Mouse (Mus musculus): ENCODE results near the gene Nmnat3. TPM values are rescaled to one million over a fixed set of nuclear protein-coding genes. Genes with fewer than 3 reads are reported as not detected.

Gene Nmnat3
- total and polyA plus RNA-seq, 3 experiments, result 16.0 to 19.3 (median 17.5) TPM

DNA sequence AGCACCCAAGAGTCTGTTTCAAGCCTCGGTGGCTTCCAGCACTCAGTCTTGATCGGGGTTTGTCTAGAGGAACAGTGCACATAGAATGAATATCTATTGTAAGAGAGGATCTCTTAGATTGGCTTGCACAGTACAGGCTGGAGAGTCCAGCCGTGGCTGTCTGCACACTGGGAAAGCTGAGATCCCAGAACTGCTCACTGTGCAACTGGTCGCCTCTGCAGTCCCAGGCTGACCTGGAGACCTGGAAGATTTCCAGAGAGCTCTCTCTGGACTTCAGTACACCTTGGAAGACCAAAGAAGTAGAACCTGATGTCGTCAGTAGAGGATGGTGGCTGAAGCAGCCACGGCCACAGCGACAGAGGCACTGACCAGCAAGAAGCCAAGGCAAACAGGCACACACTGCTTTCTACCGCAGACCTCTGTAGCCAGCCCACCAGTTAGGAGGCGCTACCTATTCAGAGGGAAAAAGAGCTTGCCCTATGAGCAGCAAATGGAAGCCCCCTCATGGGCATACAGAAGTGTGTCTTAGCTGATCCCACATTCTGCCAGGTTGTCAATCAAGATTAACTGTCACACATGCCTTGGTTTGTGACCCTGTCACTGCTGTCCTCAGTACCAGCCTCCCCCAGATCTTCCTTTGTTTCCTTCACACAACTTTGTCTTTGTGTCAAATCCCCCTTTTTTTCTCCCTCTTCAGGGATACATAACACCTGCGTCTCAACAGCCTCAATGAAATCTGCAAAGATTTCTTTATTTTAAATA lies 41.4 kb downstream of the Nmnat3 start:
- no peak overlapping the region for H3K27ac ChIP-seq
- H3K27me3 ChIP-seq (ENCODE audit: control insufficient read depth, insufficient read depth, low read length), result no peaks in the 10 kb centered on the region
- H3K4me3 ChIP-seq, result no peak overlapping the region
- H3K4me1 ChIP-seq (ENCODE audit: control insufficient read depth, insufficient read depth, low read length), result peaks cover 6% of the 10 kb centered on the region
- no peaks in the 10 kb centered on the region for H3K36me3 ChIP-seq (ENCODE audit: control insufficient read depth, insufficient read depth, low read length)
- intact Hi-C loops (cut with DNase I), result no loop called here
- no peak for TF ChIP-seq CTCF (IDR thresholded peaks at IDR 0.05)
- TF ChIP-seq EP300 (IDR thresholded peaks at IDR 0.05; ENCODE audit: insufficient read depth, low read depth, low read length), result no peak
- no peaks in the 10 kb centered on the region for H3K79me2 ChIP-seq (replicated peaks; ENCODE audit: control insufficient read depth, insufficient read depth, low read length)
- 95% methylated on average over 10 of the region's 10 CpGs for WGBS
- DNase-seq, result no peak
- H3K9ac ChIP-seq (ENCODE audit: low read depth, low read length), result no peak overlapping the region

GRCm38 (mm10) chr9:98329274-98330105 lies 42.3 kb downstream of the Nmnat3 start:
- H3K4me3 ChIP-seq, result no peak overlapping the region
- intact Hi-C loops (cut with DNase I), result no loop called here

GRCm38 (mm10) chr9:98333219-98333754 lies 46.1 kb downstream of the Nmnat3 start:
- no peak for DNase-seq
- Histone ChIP-seq H3K79me2 (replicated peaks; ENCODE audit: control insufficient read depth, insufficient read depth, low read length) (no peaks in the 10 kb centered on the region), H3K4me1 (ENCODE audit: control insufficient read depth, insufficient read depth, low read length) (peaks cover 6% of the 10 kb centered on the region), H3K27me3 (ENCODE audit: control insufficient read depth, insufficient read depth, low read length) (no peaks in the 10 kb centered on the region), H3K27ac (no peak overlapping the region), H3K9ac (ENCODE audit: low read depth, low read length) (no peak overlapping the region), H3K36me3 (ENCODE audit: control insufficient read depth, insufficient read depth, low read length) (no peaks in the 10 kb centered on the region), H3K4me3 (no peak overlapping the region)
- TF ChIP-seq CTCF (IDR thresholded peaks at IDR 0.05) (no peak), EP300 (IDR thresholded peaks at IDR 0.05; ENCODE audit: insufficient read depth, low read depth, low read length) (no peak), POLR2A (IDR thresholded peaks at IDR 0.05; ENCODE audit: insufficient read depth, low read depth, low read length) (no peak)
- intact Hi-C loops (cut with DNase I), result no loop called here
- WGBS, result 40% methylated on average over 3 of the region's 3 CpGs

More at GRCm38 (mm10) chr9:98329274-98330105, 42.3 kb downstream of the Nmnat3 start:
- TF ChIP-seq POLR2A (IDR thresholded peaks at IDR 0.05; ENCODE audit: insufficient read depth, low read depth, low read length) (no peak), EP300 (IDR thresholded peaks at IDR 0.05; ENCODE audit: insufficient read depth, low read depth, low read length) (no peak), CTCF (IDR thresholded peaks at IDR 0.05) (no peak)
- Histone ChIP-seq H3K9ac (ENCODE audit: low read depth, low read length) (no peak overlapping the region), H3K79me2 (replicated peaks; ENCODE audit: control insufficient read depth, insufficient read depth, low read length) (no peaks in the 10 kb centered on the region), H3K36me3 (ENCODE audit: control insufficient read depth, insufficient read depth, low read length) (no peaks in the 10 kb centered on the region), H3K27ac (no peak overlapping the region), H3K4me1 (ENCODE audit: control insufficient read depth, insufficient read depth, low read length) (peaks cover 6% of the 10 kb centered on the region), H3K27me3 (ENCODE audit: control insufficient read depth, insufficient read depth, low read length) (no peaks in the 10 kb centered on the region)
- 52% methylated on average over 20 of the region's 20 CpGs for WGBS
- peak; percentile 36 to 60 for DNase-seq

- TF ChIP-seq POLR2A (IDR thresholded peaks at IDR 0.05; ENCODE audit: insufficient read depth, low read depth, low read length) (no peak), EP300 (IDR thresholded peaks at IDR 0.05; ENCODE audit: insufficient read depth, low read depth, low read length) (no peak), CTCF (IDR thresholded peaks at IDR 0.05) (no peak)
- H3K27ac ChIP-seq, result no peak overlapping the region
- intact Hi-C loops (cut with DNase I), result no loop called here
- H3K9ac ChIP-seq (ENCODE audit: low read depth, low read length), result no peak overlapping the region
- H3K4me3 ChIP-seq, result no peak overlapping the region
- no peaks in the 10 kb centered on the region for H3K36me3 ChIP-seq (ENCODE audit: control insufficient read depth, insufficient read depth, low read length)
- DNase-seq, result peak in 1 of 2 experiments; percentile 9
- no peaks in the 10 kb centered on the region for H3K27me3 ChIP-seq (ENCODE audit: control insufficient read depth, insufficient read depth, low read length)
- no peaks in the 10 kb centered on the region for H3K79me2 ChIP-seq (replicated peaks; ENCODE audit: control insufficient read depth, insufficient read depth, low read length)
- H3K4me1 ChIP-seq (ENCODE audit: control insufficient read depth, insufficient read depth, low read length), result no peaks in the 10 kb centered on the region
- 70% methylated on average over 15 of the region's 15 CpGs for WGBS
Observed at GRCm38 (mm10) chr9:98337881-98338769, 50.9 kb downstream of the Nmnat3 start.

GRCm38 (mm10) chr9:98339971-98340370 lies 52.7 kb downstream of the Nmnat3 start:
- Histone ChIP-seq H3K4me3 (no peak overlapping the region), H3K79me2 (replicated peaks; ENCODE audit: control insufficient read depth, insufficient read depth, low read length) (no peaks in the 10 kb centered on the region), H3K27me3 (ENCODE audit: control insufficient read depth, insufficient read depth, low read length) (no peaks in the 10 kb centered on the region), H3K27ac (no peak overlapping the region), H3K36me3 (ENCODE audit: control insufficient read depth, insufficient read depth, low read length) (no peaks in the 10 kb centered on the region), H3K4me1 (ENCODE audit: control insufficient read depth, insufficient read depth, low read length) (no peaks in the 10 kb centered on the region), H3K9ac (ENCODE audit: low read depth, low read length) (no peak overlapping the region)
- intact Hi-C loops (cut with DNase I), result no loop called here
- no peak for DNase-seq
- WGBS, result 66% methylated on average over 4 of the region's 4 CpGs
- TF ChIP-seq EP300 (IDR thresholded peaks at IDR 0.05; ENCODE audit: insufficient read depth, low read depth, low read length), result no peak
- TF ChIP-seq POLR2A (IDR thresholded peaks at IDR 0.05; ENCODE audit: insufficient read depth, low read depth, low read length), result no peak
- no peak for TF ChIP-seq CTCF (IDR thresholded peaks at IDR 0.05)
